Mouse (Mus musculus): ENCODE results near the gene Acad12.

GRCm38 (mm10) chr5:121569881-121570420 lies 48.8 kb downstream of the Acad12 start:
- no peak for TF ChIP-seq CTCF (IDR thresholded peaks at IDR 0.05; ENCODE audit: extremely low read depth, insufficient read depth, low read length)
- no peak for TF ChIP-seq POLR2A (IDR thresholded peaks at IDR 0.05; ENCODE audit: extremely low read depth, insufficient read depth, low read length)

Data from cortical plate, adult 2 months (tissue).